ENCODE assay signal across 7 mouse cellular contexts in genomic region chr12:55079726-55080600, GRCm38 (mm10). TPM values are rescaled to one million over a fixed set of nuclear protein-coding genes. Genes with fewer than 3 reads are reported as not detected.
DNase-seq lines count a peak whose midpoint lies in the region; ATAC-seq lines count a peak whose summit lies in the region.
"Not testable (repeated sequence)": the region's sequence is repeated elsewhere in the genome, so short reads cannot be mapped to it uniquely, and the experiment has no call there.

Gene 2700097O09Rik, minus strand, starts transcription at chr12:55080110.
Gene Srp54a, plus strand, starts transcription at chr12:55080262.

- H3K27ac ChIP-seq in embryonic facial prominence, embryonic 11.5 days (replicated peaks; ENCODE audit: low read depth, low read length), result peak within 1 kb of the TSS; percentile 41
- peak within 1 kb of the TSS; percentile 59; the same call in 1 of the 2 replicates for H3K27ac ChIP-seq in limb, embryonic 11.5 days (replicated peaks; ENCODE audit: low read depth, low read length)
- H3K27ac ChIP-seq in midbrain, embryonic 14.5 days (replicated peaks; ENCODE audit: low read depth, low read length), result peak within 1 kb of the TSS; percentile 74

- peak within 1 kb of the TSS; percentile 39 for H3K4me2 ChIP-seq in embryonic facial prominence, embryonic 11.5 days (ENCODE audit: low read depth, low read length)
- H3K4me2 ChIP-seq in limb, embryonic 11.5 days (ENCODE audit: low read depth, severe bottlenecking), result peak within 1 kb of the TSS; percentile 41
- H3K4me2 ChIP-seq in midbrain, embryonic 14.5 days (ENCODE audit: low read length), result peak within 1 kb of the TSS; percentile 61

- under 1% methylated on average over 52 of the region's 60 CpGs for WGBS in embryonic facial prominence, embryonic 11.5 days
- under 1% methylated on average over 54 of the region's 60 CpGs for WGBS in limb, embryonic 11.5 days
- WGBS in midbrain, embryonic 14.5 days, result under 1% methylated on average over 60 of the region's 60 CpGs

- H3K36me3 ChIP-seq in embryonic facial prominence, embryonic 11.5 days (replicated peaks; ENCODE audit: control insufficient read depth, insufficient read depth, low read depth, low read length); limb, embryonic 11.5 days (ENCODE audit: control insufficient read depth, insufficient read depth, low read length); midbrain, embryonic 14.5 days (ENCODE audit: control insufficient read depth, insufficient read depth, low read length): not testable (repeated sequence)

- H3K4me1 ChIP-seq in embryonic facial prominence, embryonic 11.5 days (ENCODE audit: control insufficient read depth, insufficient read depth, low read length); limb, embryonic 11.5 days (ENCODE audit: control insufficient read depth, insufficient read depth, low read length); midbrain, embryonic 14.5 days (ENCODE audit: control insufficient read depth, insufficient read depth, low read length): not testable (repeated sequence)

- not testable (repeated sequence) for H3K27me3 ChIP-seq in embryonic facial prominence, embryonic 11.5 days (ENCODE audit: control insufficient read depth, insufficient read depth, low read length); limb, embryonic 11.5 days (ENCODE audit: control insufficient read depth, insufficient read depth, low read length); midbrain, embryonic 14.5 days (ENCODE audit: control insufficient read depth, insufficient read depth, low read length)

- peak within 1 kb of the TSS; percentile 67 for H3K9ac ChIP-seq in embryonic facial prominence, embryonic 11.5 days (replicated peaks; ENCODE audit: low read length)
- peak within 1 kb of the TSS; percentile 60 for H3K9ac ChIP-seq in limb, embryonic 11.5 days (ENCODE audit: low read length)
- peak within 1 kb of the TSS; percentile 54; the same call in 1 of the 2 replicates for H3K9ac ChIP-seq in midbrain, embryonic 14.5 days (replicated peaks; ENCODE audit: low read length)

- peak; percentile 97 for DNase-seq in adrenal gland, postnatal 14 days
- DNase-seq in embryonic facial prominence, embryonic 11.5 days (ENCODE audit: low spot score), result peak; percentile 95
- DNase-seq in heart, adult 11 months, result peak; percentile 100
- DNase-seq in kidney, adult 18-20 months, result peak; percentile 96
- DNase-seq in limb, embryonic 11.5 days (ENCODE audit: low spot score), result peak; percentile 98
- DNase-seq in midbrain, embryonic 14.5 days, result peak; percentile 97
- DNase-seq in spleen, adult 18-20 months, result peak; percentile 86 to 94

- peak; percentile 96 for ATAC-seq in embryonic facial prominence, embryonic 11.5 days (replicated peaks; ENCODE audit: insufficient number of reproducible peaks, low FRiP score, low TSS enrichment, low read depth)
- ATAC-seq in limb, embryonic 11.5 days (ENCODE audit: insufficient number of reproducible peaks, low FRiP score, low TSS enrichment, low read depth), result peak; percentile 99
- ATAC-seq in midbrain, embryonic 14.5 days (ENCODE audit: low FRiP score, low TSS enrichment), result peak; percentile 97

- not testable (repeated sequence) for H3K9me3 ChIP-seq in embryonic facial prominence, embryonic 11.5 days (replicated peaks; ENCODE audit: control insufficient read depth, low read length); limb, embryonic 11.5 days (ENCODE audit: control insufficient read depth, low read length); midbrain, embryonic 14.5 days (ENCODE audit: control insufficient read depth, low read length)

- H3K4me3 ChIP-seq in embryonic facial prominence, embryonic 11.5 days (ENCODE audit: low read depth, low read length), result peak within 1 kb of the TSS; percentile 60
- peak within 1 kb of the TSS; percentile 57 for H3K4me3 ChIP-seq in limb, embryonic 11.5 days (ENCODE audit: low read depth, low read length)
- H3K4me3 ChIP-seq in midbrain, embryonic 14.5 days (replicated peaks; ENCODE audit: low read depth, low read length), result peak within 1 kb of the TSS; percentile 58

RNA-seq across cellular contexts. Expression of gene 2700097O09Rik, which starts in this region (rescaled TPM):
- 11.5 and 12.8 TPM in 2 replicates for total RNA-seq in adrenal gland, postnatal 14 days (2021)
- 35.6 and 40.3 TPM in 2 replicates for polyA plus RNA-seq in embryonic facial prominence, embryonic 11.5 days (2014; fragmentation: Nextera tagmentation; extraction: Ambion mirVana)
- polyA plus RNA-seq in limb, embryonic 11.5 days (2014; fragmentation: Nextera tagmentation; extraction: Ambion mirVana), result 40.8 and 41.6 TPM in 2 replicates
- 31.8 and 32.3 TPM in 2 replicates for polyA plus RNA-seq in midbrain, embryonic 14.5 days (2014; fragmentation: Nextera tagmentation; extraction: Ambion mirVana)

RNA-seq across cellular contexts. Expression of gene Srp54a, which starts in this region (rescaled TPM):
- 145 and 146 TPM in 2 replicates for total RNA-seq in adrenal gland, postnatal 14 days (2021)
- 187 and 195 TPM in 2 replicates for polyA plus RNA-seq in embryonic facial prominence, embryonic 11.5 days (2014; fragmentation: Nextera tagmentation; extraction: Ambion mirVana)
- polyA plus RNA-seq in limb, embryonic 11.5 days (2014; fragmentation: Nextera tagmentation; extraction: Ambion mirVana), result 165 and 174 TPM in 2 replicates
- polyA plus RNA-seq in midbrain, embryonic 14.5 days (2014; fragmentation: Nextera tagmentation; extraction: Ambion mirVana), result 193 and 227 TPM in 2 replicates

Comparison
In these comparisons a context has a peak if more than half of its experiments do, and no peak if none do; other contexts are left out.
1. Peak in every context shown above with its lines: DNase-seq, ATAC-seq, H3K4me3 ChIP-seq and H3K27ac ChIP-seq.